Mouse (Mus musculus) T-helper 17 cell (primary cell): ENCODE data around the gene Dnah6.

Experiments used
- in situ Hi-C, 2 experiments: fragments of 300-600 bp; cut with MboI, MseI; formaldehyde crosslinking; loops; 1 replicate in 1 of 2; 2 replicates in 1 of 2; pipeline ENCODE4 v1.15.1; 2025; ENCODE audit warnings: high pct_unique_total_duplicates in 2 of 2

The Dnah6 gene

DNA sequence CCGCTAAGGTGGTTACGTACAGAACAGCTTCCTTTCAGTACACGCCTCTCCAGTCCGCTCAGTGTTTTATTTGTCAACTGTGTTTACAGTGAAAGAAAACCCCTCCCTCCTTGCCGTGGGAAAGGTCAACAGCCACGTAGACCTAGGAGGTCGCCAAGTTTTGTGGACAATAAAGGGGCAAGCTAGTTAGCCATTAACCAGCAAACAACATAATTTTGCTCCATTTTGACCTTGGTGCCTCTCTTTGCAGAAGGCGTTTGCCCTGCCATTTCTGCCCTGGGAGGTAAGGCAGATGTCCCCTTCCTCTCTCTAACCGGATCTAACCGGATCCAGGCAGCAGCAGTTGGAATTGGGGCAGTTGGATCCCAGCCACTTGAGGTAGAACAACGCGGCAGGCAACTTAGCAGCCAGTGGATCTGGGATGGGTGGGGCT lies 10.7 kb upstream of the Dnah6 start:
- in situ Hi-C loops, result loop anchor here in 1 of 2 experiments (10.0 kb wide), 1 partner anchor 1957 kb away; the partner anchor contains the start of gene Krcc1

- in situ Hi-C loops, result loop anchor here in 1 of 2 experiments (10.0 kb wide), 1 partner anchor 174 kb away; no protein-coding TSS in a partner anchor
Observed at GRCm38 (mm10) chr6:73228881-73229280, 7.4 kb upstream of the Dnah6 start.

DNA sequence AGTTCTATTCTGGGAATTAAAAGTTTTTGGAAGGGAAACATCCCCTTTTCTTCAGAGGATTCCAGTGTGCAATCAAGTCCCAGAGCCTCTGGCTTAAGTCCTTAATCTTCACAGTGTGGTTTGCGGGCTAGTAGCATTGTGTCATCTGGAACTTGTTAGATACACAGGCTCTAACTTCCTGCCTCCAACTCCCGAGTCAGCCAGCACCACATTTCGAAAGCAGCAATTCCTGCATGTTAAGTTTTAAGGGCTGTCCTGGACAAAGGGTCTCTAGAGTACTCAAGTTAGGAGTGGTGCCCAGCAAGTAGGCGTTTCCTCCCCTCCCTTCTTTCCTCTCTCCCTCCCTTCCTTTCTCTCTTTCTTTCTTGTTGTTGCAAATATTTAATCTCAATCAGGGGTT lies 7.0 kb upstream of the Dnah6 start:
- in situ Hi-C loops, result loop anchor here in 1 of 2 experiments (10.0 kb wide), 1 partner anchor 174 kb away; no protein-coding TSS in a partner anchor

DNA sequence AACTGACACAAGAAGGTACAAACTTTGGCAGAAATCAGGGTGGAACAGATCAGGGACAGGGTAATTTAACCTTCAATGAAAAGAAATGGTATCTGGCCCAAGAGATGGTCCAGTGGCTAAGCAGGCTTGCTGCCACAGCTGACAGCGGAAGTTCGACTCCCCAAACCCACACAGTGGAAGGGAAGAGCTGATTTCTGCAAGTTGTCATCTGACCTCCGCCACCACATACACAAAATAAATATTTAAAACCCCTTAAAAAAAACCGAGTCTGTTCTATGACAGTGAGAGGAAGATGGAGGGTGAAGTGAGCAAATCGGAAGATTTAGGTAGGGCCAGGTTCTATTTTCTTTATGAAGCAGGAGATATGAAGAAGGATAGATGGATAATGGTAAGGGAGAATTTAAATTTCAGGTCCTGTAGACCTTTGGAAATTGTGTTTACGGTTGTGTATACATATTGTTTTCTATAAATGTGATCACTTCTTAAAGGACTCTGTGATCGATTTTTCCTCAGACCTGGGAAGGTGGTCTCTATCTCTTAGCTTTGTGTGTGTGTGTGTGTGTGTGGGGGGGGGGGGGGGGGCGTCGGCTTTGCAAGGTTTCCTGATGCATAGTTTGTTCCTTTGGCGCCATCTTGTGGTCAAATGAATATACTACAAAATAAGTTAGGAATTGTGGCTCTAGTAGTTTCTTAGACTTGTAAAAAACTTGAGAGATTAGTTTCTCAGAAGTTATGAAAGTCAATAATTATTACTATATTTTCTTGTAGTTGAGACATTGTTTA lies 6.1 kb upstream of the Dnah6 start:
- in situ Hi-C loops, result loop anchor here in 1 of 2 experiments (10.0 kb wide), 1 partner anchor 173 kb away; no protein-coding TSS in a partner anchor

DNA sequence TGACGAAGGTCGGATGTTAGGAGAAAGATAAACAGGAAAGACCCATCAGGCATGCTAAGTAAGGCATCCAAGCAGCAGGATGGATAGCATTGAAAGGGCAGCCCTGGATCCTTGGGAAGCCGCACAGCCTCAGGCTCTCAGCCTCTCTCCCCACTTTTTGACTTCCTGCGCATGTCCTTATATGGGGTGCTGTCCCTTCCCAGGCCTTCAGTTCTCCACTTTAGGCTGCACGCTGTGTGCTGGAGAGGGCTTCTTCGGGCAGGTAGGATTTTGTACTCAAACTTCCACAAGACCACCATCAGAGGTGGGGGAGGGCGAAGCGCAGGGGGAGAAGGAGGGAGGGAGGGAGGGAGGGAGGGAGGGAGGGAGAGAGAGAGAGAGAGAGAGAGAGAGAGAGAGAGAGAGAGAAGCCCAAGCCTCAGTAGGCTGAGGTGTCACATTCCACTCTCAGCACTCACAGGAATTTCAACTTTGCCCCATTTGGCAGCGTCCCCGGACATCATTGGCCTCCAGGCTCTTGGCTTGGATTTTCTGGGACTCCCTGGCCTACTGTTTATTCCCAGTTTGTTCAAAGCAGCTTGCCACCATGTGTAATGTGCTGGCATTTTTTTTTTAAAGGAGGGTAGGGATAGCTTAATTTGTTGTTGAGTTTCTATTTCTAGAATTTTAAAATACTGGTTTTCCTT lies 1.5 kb upstream of the Dnah6 start:
- in situ Hi-C loops, result loop anchor here in 1 of 2 experiments (10.0 kb wide), 1 partner anchor 168 kb away; no protein-coding TSS in a partner anchor

DNA sequence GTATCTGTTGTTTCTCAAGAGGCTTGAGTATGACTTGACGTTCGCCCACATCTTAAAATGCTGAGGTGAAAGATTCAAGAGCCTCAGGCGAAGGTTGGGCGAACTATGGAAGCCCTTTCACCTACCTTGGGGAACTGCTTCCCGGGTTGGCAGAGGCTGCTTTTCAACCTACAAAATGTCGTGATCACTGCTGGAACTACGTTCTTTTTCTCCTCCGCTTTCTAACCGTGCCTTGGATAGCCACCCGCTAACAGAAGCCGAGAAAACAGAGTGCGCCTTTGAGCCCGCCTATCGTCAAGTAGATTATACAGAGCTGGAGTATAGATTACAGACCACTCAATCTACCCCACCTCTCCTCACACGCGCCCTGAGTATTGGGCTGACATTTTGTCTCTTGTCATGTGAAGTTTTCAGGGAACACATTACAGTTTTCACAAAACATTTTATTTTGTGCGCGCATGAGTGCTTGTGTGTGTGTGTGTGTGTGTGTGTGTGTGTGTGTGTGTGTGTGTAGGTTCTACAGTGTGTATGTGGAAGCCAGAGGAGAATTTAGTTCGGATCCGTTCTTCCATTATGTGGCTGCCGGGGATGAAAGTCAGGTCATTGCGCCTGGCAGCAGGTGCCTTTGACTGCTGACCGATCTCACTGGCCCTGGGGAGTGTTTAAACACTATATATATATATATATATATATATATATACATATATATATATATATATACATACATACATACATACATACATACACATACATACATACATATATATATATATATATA lies 696 bp upstream of the Dnah6 start:
- in situ Hi-C loops, result loop anchor here in 1 of 2 experiments (10.0 kb wide), 1 partner anchor 167 kb away; no protein-coding TSS in a partner anchor

DNA sequence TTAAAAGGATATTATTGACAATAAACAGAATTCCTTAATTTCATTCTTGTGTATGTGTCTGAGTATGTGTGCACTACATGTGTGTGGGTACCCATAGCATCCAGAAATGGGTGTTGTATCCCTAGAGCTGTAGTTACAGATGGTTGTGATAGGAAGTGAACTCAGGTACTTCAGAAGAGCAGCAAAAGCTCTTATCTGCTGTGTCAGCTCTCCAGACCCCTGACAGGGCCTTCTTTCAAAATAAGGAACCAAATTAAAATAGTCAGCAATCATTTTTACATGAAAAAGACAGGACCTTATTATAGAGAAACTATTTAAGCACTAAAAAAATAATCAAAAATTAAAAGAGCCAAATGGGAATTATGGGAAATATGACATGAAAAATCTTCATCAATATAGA lies 9.8 kb downstream of the Dnah6 start:
- in situ Hi-C loops, result no loop called here

DNA sequence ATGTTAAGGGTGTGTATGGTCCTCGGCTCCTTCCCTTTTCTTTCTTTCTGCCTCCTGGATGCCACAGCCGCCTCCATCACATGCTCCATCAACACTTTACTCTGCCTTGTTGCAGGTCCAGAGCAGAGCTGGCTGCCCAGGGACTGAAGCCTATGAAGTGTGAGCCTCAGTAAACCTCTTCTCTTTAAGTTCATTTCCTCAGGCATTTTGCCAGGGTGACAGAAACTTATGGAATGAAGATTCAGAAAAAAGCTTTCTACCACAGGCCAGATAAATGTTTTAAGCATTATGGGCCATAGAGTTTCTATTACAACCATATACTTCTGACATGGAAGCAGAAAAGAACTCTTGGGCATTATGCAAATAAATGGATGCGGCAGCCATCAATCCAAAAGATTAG lies 10.4 kb downstream of the Dnah6 start:
- in situ Hi-C loops, result no loop called here

- in situ Hi-C loops, result no loop called here
Observed at GRCm38 (mm10) chr6:73210445-73210972, 10.9 kb downstream of the Dnah6 start.

- in situ Hi-C loops, result no loop called here
Observed at GRCm38 (mm10) chr6:73209598-73209997, 11.9 kb downstream of the Dnah6 start.

- in situ Hi-C loops, result no loop called here
Observed at GRCm38 (mm10) chr6:73204937-73205336, 16.5 kb downstream of the Dnah6 start.

GRCm38 (mm10) chr6:73203724-73204123 lies 17.7 kb downstream of the Dnah6 start:
- in situ Hi-C loops, result no loop called here

GRCm38 (mm10) chr6:73195291-73195690 lies 26.2 kb downstream of the Dnah6 start:
- in situ Hi-C loops, result no loop called here

DNA sequence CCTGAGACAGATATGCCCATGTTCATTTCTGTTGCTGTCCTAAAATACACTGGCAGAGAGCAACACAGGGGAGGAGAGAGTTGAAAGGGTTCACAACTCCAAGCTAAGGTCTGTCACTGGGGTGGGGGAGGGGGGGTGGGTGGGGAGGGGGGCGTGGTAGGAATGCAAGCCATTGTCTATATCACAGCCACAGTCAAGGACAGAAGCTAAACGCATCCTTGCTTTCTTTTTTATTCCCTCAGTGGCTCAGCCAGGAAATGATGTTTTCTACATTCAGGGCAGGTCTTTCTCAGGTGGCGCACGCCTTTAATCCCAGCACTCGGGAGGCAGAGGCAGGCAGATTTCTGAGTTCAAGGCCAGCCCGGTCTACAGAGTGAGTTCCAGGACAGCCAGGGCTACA lies 30.7 kb downstream of the Dnah6 start:
- in situ Hi-C loops, result no loop called here

DNA sequence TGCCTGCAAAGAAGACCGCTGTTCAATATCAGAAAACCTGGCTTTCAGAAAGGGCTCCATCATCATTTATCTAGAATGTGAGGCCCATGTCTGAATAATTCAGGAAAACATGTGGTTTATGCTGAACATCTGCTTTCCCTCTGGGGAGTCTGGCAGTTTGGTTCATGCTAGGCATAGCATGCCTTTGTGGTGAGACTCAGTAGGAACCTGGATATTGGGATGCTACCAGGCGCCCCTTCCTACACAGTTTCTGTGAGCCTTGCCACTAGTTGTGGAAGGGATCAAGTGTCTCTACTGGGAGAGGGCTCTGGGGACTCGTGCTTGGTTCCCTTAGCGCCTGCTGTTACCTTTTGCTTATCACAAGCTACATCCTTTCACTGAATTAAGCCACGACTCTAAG lies 37.2 kb downstream of the Dnah6 start:
- in situ Hi-C loops, result no loop called here

DNA sequence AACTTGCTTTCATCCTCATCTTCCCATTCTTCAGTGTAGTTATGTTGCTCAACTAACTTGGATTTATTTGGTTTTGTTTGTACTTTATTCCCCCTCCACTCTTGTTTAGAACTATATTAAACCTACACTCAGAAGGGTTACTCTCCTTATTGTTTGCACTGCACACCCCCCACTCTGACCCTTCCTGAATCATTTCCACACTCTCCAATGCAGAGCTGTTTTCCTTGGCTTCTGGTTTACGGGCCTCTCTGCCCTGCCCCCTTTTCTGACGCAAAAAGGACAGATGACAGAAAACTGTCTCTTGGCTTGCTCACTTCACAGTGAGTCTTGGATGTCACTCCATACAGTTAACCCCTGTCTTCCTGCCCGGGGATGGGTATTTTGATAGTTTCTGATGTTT lies 38.5 kb downstream of the Dnah6 start:
- in situ Hi-C loops, result no loop called here

GRCm38 (mm10) chr6:73182410-73182809 lies 39.0 kb downstream of the Dnah6 start:
- in situ Hi-C loops, result no loop called here

GRCm38 (mm10) chr6:73182006-73182405 lies 39.4 kb downstream of the Dnah6 start:
- in situ Hi-C loops, result no loop called here

DNA sequence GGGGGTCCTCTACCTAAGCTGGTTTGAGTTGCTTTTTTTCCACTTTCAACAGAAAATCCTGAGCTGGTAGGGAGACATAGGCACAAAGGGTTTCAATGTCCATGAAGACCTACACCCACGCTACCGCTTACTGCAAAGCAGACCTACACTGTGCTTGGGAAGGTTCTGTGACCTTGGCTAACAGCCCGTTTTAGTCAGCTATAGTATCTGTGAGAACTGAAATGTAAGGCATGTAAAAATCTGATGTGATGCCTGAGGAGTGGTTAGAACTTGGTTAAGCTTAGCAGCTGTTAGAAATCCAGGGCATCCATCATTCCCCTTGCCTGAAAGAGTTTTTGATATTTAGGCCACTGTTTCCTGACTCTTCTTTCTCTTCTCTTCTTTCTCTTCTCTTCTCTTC lies 46.3 kb downstream of the Dnah6 start:
- in situ Hi-C loops, result no loop called here

DNA sequence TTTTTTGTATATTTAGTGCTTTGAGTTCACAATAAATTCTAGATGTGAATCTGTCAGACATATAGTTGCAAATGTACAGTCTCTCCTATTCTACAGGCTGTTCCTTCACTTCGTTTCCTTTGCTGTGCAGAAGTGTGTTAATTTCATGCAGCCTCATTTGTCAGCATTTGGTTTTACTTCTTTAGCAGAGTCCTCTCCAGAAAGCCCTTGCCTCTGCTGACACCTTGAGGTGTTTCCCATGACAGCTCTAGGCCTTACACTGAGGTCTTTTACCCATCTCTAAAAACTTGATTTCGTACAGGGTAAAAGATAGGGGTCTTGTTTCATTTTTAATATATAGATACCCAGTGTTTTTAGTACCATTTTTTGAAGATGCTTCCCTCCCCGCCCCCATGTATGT lies 54.2 kb downstream of the Dnah6 start:
- in situ Hi-C loops, result no loop called here

DNA sequence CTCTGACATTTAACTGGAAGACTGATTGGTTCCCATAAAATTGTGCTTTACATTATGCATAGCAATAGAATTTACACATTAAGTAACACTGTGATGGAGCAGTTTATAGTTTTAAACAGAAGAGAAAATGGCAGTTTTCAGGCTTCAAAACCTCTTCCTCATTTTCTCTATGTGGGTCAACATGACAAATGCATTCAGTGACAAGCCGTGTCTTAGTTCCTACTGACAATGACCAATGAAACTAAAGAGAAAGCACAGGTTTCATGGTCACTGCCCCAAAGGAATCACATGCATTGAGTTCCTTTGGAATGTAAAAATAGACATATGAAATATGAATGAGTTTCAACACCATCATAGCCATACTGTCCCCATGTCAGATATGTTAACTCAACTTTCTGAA lies 58.5 kb downstream of the Dnah6 start:
- in situ Hi-C loops, result no loop called here

GRCm38 (mm10) chr6:73161338-73161737 lies 60.1 kb downstream of the Dnah6 start:
- in situ Hi-C loops, result no loop called here
